In the genomic region with DNA sequence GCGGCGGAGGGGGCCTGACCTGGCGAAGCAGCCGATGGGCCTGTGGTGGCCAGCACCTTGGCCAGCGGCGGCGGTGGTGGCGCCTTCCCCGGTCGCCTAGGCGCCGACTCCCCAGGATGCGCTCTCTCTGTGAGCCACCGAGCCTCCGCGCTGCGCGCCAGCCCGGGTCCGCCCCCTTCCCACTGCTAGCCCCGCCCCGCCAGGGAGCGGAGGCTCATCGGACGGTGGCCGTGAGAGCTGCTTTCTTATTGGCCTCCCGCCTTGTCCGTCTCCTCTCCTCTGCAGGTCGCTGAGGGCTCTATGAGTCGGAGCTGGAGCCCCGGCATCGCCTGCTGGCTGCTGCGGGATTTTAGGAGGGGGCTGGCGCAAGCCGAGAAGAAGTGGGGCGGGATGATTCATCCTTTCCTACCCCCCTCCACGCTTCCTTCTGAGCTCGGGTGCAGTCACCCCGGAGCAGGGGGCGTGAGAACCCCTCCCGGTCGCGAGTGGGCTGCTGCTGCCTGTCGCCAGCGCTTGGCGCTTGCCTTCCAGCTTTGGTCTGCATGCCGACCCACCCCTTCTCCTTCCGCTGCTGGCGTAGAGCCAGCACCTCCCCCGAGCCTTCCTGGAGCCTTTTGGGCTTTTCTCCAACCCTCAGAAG, we compare ENCODE assay signal across 8 mouse cellular contexts. TPM values are rescaled to one million over a fixed set of nuclear protein-coding genes. Genes with fewer than 3 reads are reported as not detected.
DNase-seq lines count a peak whose midpoint lies in the region; ATAC-seq and TF ChIP-seq lines count a peak whose summit lies in the region.

Gene Trim9, minus strand, starts transcription at position 413 of the 640 bp plus-strand sequence.

- peak within 1 kb of the TSS; percentile 86 for H3K4me3 ChIP-seq in cortical plate, adult 2 months (ENCODE audit: insufficient read depth, low read length)
- H3K4me3 ChIP-seq in left cerebral cortex, adult 2 months = peak within 1 kb of the TSS; percentile 87

- H3K27ac ChIP-seq in cortical plate, adult 2 months (ENCODE audit: insufficient read depth, low read length) = peak within 1 kb of the TSS; percentile 72
- H3K27ac ChIP-seq in left cerebral cortex, adult 2 months = peak within 1 kb of the TSS; percentile 99

- intact Hi-C loops in left cerebral cortex, adult 2 months (cut with DNase I) = loop anchor here (1.0 to 5.0 kb wide), 5 partner anchors 20 to 235 kb away; partner anchors contain the start of gene Nin

- H3K4me1 ChIP-seq in cortical plate, adult 2 months (ENCODE audit: control insufficient read depth, insufficient read depth, low read length) = peaks cover 2% of the 10 kb centered on the region; the same call in 1 of the 2 replicates

- peak; percentile 74 for TF ChIP-seq POLR2A in cortical plate, adult 2 months (IDR thresholded peaks at IDR 0.05; ENCODE audit: extremely low read depth, insufficient read depth, low read length)

- peak; percentile 20 for DNase-seq in adipocyte (ENCODE audit: low spot score)
- peak; percentile 76 to 79 for DNase-seq in gastrocnemius, adult 8-10 months (ENCODE audit: low spot score in 2 of 2)
- DNase-seq in hindlimb bud, embryonic 11.5 days (ENCODE audit: extremely low spot score, low read depth, low spot score) = peak; percentile 79
- peak; percentile 97 to 98 for DNase-seq in left cerebral cortex, adult 2 months (ENCODE audit: extremely low spot score in 1 of 2, low spot score in 2 of 2)
- peak; percentile 99 to 100 for DNase-seq in right cerebral cortex, postnatal 10 days (ENCODE audit: low spot score in 2 of 2)
- peak; percentile 94 for DNase-seq in urinary bladder, postnatal 14 days (ENCODE audit: low spot score)

- TF ChIP-seq CTCF in cortical plate, adult 2 months (IDR thresholded peaks at IDR 0.05; ENCODE audit: extremely low read depth, insufficient read depth, low read length) = no peak
- TF ChIP-seq CTCF in left cerebral cortex, adult 2 months (IDR thresholded peaks at IDR 0.05) = no peak; the same call in none of the 2 replicates

- peak; percentile 89 for ATAC-seq in megakaryocyte, adult 5-6 weeks (ENCODE audit: poor library complexity, severe bottlenecking)

RNA-seq across cellular contexts. Expression of gene Trim9, which starts in this region (rescaled TPM):
- 202 and 211 TPM in 2 replicates for polyA plus RNA-seq in cortical plate, adult 2 months (2012; rRNA removed)
- under 1 TPM in 3 of 4 experiments, not detected in 1; 0.10 to 0.13 (median 0.12) TPM for total RNA-seq in gastrocnemius, adult 8-10 months (2022)
- total RNA-seq in left cerebral cortex, adult 2 months (2021) = 100 to 1,000 TPM; 386 to 451 TPM
- total RNA-seq in megakaryocyte, adult 5-6 weeks (2015) = 0.11 TPM in 1 of 2 replicates, not detected in the other
- total RNA-seq in megakaryocyte, adult 5-6 weeks (2017) = 0.11 TPM in 1 of 2 replicates, not detected in the other

Comparison
In these comparisons a context has a peak if more than half of its experiments do, and no peak if none do; other contexts are left out.
1. Peak in every context shown above with its lines: DNase-seq, ATAC-seq, H3K4me3 ChIP-seq and H3K27ac ChIP-seq.
2. RNA of gene Trim9 (total RNA-seq): 386 to 451 TPM in left cerebral cortex, adult 2 months; 0.10 to 0.13 TPM in gastrocnemius, adult 8-10 months and 0.11 TPM in megakaryocyte, adult 5-6 weeks; every median in the first group is over 100 times any median in the second.
3. Peak in DNase-seq in gastrocnemius, adult 8-10 months; RNA of the gene not detected or under 1 TPM.
4. Peak in ATAC-seq in megakaryocyte, adult 5-6 weeks; RNA of the gene not detected or under 1 TPM.
5. DNase-seq: peak in every context shown above with its lines; median percentile 100 in right cerebral cortex, postnatal 10 days; 98 in left cerebral cortex, adult 2 months; 94 in urinary bladder, postnatal 14 days; 79 in hindlimb bud, embryonic 11.5 days; 78 in gastrocnemius, adult 8-10 months; 20 in adipocyte.